Mouse (Mus musculus): ENCODE data around the gene Gm21440. TPM values are rescaled to one million over a fixed set of nuclear protein-coding genes. Genes with fewer than 3 reads are reported as not detected.
"Not testable (repeated sequence)": the region's sequence is repeated elsewhere in the genome, so short reads cannot be mapped to it uniquely, and the experiment has no call there.

The Gm21440 gene
- total RNA-seq (2021) (not detected), polyA plus RNA-seq (2012; rRNA removed) (not detected in 2 replicates)
- long read RNA-seq, result 0 reads

GRCm38 (mm10) chrY:13252091-13252490, at the start of gene Gm21440, which contains the start of gene Gm21454:
Gene Gm21440, plus strand, starts transcription at chrY:13252391.
Gene Gm21454, plus strand, starts transcription at chrY:13252442.
- DNase-seq, result not testable (repeated sequence)

GRCm38 (mm10) chrY:13223828-13224227, 28.4 kb upstream of the Gm21440 start, which contains the start of gene Gm21828:
Gene Gm21828, minus strand, starts transcription at chrY:13223928.
- DNase-seq, result not testable (repeated sequence)

Other genes starting within 250 kb of the Gm21440 start
- gene Gm20807, start 209.5 kb upstream of the Gm21440 start, total RNA-seq (2021), result not detected
- not detected in 2 replicates for gene Gm20807, start 209.5 kb upstream of the Gm21440 start, polyA plus RNA-seq (2012; rRNA removed)
- not detected for gene Gm21891, start 118.9 kb upstream of the Gm21440 start, total RNA-seq (2021)
- not detected in 2 replicates for gene Gm21891, start 118.9 kb upstream of the Gm21440 start, polyA plus RNA-seq (2012; rRNA removed)
- not detected for gene Gm21425, start 90.4 kb upstream of the Gm21440 start, total RNA-seq (2021)
- not detected in 2 replicates for gene Gm21425, start 90.4 kb upstream of the Gm21440 start, polyA plus RNA-seq (2012; rRNA removed)
- gene Gm21828, start 28.5 kb upstream of the Gm21440 start, total RNA-seq (2021), result not detected
- not detected in 2 replicates for gene Gm21828, start 28.5 kb upstream of the Gm21440 start, polyA plus RNA-seq (2012; rRNA removed)
- not detected for gene Gm21454, start 51 bp downstream of the Gm21440 start, total RNA-seq (2021)
- gene Gm21454, start 51 bp downstream of the Gm21440 start, polyA plus RNA-seq (2012; rRNA removed), result not detected in 2 replicates
- gene Gm21725, start 96.7 kb downstream of the Gm21440 start, total RNA-seq (2021), result not detected
- not detected in 2 replicates for gene Gm21725, start 96.7 kb downstream of the Gm21440 start, polyA plus RNA-seq (2012; rRNA removed)
- gene Gm21866, start 213.2 kb downstream of the Gm21440 start, total RNA-seq (2021), result not detected
- gene Gm21866, start 213.2 kb downstream of the Gm21440 start, polyA plus RNA-seq (2012; rRNA removed), result not detected in 2 replicates
- not detected for gene Gm20773, start 241.6 kb downstream of the Gm21440 start, total RNA-seq (2021)
- not detected in 2 replicates for gene Gm20773, start 241.6 kb downstream of the Gm21440 start, polyA plus RNA-seq (2012; rRNA removed)

All from adrenal gland, adult 2 months (tissue).